Mouse (Mus musculus): ENCODE results near the gene Snx5.

DNA sequence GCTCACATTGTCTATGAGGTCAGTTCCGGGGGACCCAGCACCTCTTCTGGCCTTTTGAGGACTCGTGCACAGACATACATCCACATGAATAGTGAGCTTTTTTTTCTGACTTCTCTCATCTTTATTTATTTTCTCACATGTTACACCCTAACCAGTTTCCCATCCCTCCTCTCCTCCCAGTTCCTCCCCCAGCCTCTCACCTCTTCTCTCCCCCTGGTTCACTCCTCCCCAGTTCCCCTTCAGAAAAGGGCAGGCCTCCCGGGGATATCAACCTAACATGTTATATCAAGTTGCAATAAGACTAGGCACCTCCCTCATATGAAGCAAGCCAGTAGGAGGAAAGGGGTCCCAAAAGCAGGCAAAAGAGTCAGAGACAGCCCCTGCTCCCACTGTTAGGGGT is 9.9 kb upstream of the Snx5 start:
- TF ChIP-seq CTCF (IDR thresholded peaks at IDR 0.05), result no peak
- TF ChIP-seq POLR2A (IDR thresholded peaks at IDR 0.05; ENCODE audit: insufficient read depth, low read depth, low read length), result no peak
- no peak for TF ChIP-seq EP300 (IDR thresholded peaks at IDR 0.05; ENCODE audit: insufficient read depth, low read depth, low read length)

All from heart, adult 2 months (tissue).